Mouse (Mus musculus) C3H10T1/2 (cell line): ENCODE measurements around the gene Gm3139. TPM values are rescaled to one million over a fixed set of nuclear protein-coding genes. Genes with fewer than 3 reads are reported as not detected.

Source experiments
- polyA plus RNA-seq, 2 experiments: library from polyadenylated mRNA; unstranded; fragments of >200 nt; fragmentation: generic; extraction: Trizol; gene quantifications; one replicate each; pipeline ENCODE4 v1.2.1; 2012; ENCODE audit warnings: missing spikeins in 2 of 2

Gm3139 gene
- not detected for polyA plus RNA-seq

GRCm38 (mm10) chr5:94525987-94526386, at the start of gene Gm3139:
Gene Gm3139, plus strand, starts transcription at chr5:94526287.

Other genes with a start within 250 kb of the Gm3139 start
- not detected for gene A430089I19Rik, start 219.5 kb upstream of the Gm3139 start, polyA plus RNA-seq
- not detected for gene Gm6502, start 211.9 kb upstream of the Gm3139 start, polyA plus RNA-seq
- not detected for gene AA792892, start 186.5 kb upstream of the Gm3139 start, polyA plus RNA-seq
- gene Gm7682, start 80.5 kb upstream of the Gm3139 start, polyA plus RNA-seq: not detected
- gene Gm3147, start 90.1 kb downstream of the Gm3139 start, polyA plus RNA-seq: not detected
- gene Gm6509, start 97.7 kb downstream of the Gm3139 start, polyA plus RNA-seq: not detected
- not detected for gene Gm6205, start 122.1 kb downstream of the Gm3139 start, polyA plus RNA-seq